Mouse (Mus musculus) kidney, adult 8-10 months (tissue): ENCODE data around the gene Sp2.

ENCODE experiments used
- DNase-seq, 2 experiments: peaks; one replicate each; pipeline ENCODE4 v3.0.0; 2022

The Sp2 gene

DNA sequence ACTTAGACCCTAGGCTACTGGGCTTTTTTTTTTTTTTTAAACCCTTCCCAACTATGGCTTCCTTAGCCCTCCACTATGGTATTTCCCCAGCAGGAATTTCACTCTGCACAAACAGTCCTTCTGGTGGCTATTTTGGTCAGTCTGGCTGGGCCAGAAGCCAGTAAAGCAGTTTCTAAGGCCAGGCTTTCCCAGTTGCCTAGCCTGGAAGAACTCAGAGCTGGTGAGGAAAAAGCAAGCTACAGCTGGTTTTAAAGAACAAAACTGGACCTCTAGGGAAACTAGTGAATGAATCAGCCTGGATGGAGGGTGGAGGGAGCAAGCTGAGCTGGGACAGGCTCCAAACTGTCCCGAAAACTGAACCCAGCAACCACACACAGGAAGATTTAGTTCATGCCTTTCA is 13.0 kb downstream of the Sp2 start:
- DNase-seq: peak; percentile 64 to 74

GRCm38 (mm10) chr11:96969280-96969722 is 13.5 kb downstream of the Sp2 start:
- no peak for DNase-seq

DNA sequence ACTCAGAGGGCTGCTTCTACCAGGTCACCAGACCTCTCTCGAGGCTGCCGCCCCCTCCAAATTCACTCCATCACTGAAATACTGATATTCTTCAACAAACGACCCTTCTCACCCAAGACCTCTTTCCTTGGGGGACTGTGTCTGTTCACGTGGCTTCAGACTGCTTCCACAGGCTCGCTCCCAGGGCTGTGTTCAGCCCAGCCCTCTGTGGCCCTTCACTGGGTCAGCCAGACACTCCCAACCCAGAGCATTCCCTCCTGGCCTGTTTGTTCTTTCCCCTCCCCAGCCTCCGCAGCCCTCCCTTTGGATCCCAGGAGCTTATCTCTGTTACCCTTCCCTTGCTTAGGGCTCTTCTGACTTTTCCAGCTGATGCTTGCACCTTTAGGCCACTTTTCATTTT is 14.3 kb downstream of the Sp2 start:
- DNase-seq: no peak

- DNase-seq: no peak
These were observed 15.1 kb downstream of the Sp2 start for GRCm38 (mm10) chr11:96967544-96968269.

- no peak for DNase-seq
These were observed 15.7 kb downstream of the Sp2 start for GRCm38 (mm10) chr11:96966914-96967543.

DNA sequence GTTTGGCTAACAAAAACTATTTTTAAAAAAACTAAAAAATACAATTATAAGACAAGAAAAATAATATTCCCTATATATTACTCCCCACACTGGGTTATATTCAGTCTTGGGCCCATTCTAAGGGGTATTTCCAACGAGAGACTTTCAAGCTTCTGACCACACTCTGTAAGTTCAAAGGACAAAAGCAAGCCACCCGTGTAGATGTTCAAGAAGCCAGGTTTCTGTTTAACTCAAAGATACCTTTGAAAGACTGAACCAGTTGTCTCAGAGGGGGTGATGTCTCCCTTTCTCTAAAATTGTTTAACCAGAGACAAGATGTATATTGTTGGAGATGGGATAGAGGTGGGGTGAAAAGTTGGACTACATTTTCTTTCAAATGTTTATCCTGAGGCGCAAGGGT is 16.6 kb downstream of the Sp2 start:
- DNase-seq: no peak

DNA sequence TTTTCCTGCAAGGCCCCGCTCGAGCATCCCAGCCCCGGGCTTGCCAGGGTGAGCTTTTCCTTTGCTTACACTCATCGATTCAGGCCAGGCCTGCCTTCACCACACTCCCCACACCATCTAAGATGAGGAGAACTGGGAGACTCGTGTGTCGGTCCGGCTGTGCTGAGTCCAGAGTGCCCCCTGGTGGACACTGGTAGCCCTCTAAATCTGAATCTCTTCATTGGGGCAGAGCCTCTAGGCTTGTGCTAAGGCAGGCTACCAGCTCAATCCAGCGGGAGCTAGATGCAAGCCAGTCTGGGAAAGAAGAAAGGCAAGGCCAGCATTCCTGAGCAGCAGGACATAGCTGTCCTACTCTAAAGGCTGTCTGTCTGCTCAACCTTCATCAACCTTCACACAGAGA is 19.2 kb downstream of the Sp2 start:
- peak; percentile 94 to 97 for DNase-seq

DNA sequence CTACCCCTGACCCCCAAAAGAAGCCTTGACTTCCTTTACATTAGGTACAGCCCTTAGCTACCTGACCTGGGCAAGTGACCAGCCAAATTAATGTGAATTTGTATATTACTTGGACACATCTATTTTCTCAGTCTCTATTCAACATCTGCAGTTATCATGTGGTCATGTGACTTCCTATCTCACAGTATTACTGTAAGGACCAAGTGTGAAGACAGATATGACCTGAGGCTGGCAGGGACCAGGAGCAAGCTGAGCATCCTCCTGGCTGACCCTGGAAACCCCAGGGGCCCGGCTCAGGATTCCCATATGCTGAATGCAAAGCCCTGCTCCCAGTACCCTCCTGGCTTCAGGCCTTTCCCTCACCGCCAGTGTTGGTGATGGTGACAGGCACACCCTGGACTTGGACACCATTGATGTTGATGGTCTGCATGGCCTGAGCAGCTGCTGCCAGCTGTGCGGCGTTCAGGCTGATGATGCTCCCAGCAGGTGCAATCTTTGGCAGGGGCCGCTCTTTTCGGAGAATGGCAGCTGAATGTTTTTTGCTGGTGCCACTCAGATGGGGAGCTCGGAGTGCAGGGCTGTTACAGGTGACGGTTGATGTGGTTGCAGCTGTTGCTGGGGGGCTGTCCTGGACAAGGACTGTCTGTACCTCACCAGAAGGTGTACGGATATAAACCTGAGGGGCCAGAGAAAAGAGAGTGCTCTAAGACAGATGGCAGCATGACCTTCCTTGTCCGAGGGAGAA is 25.5 kb downstream of the Sp2 start:
- DNase-seq: no peak

DNA sequence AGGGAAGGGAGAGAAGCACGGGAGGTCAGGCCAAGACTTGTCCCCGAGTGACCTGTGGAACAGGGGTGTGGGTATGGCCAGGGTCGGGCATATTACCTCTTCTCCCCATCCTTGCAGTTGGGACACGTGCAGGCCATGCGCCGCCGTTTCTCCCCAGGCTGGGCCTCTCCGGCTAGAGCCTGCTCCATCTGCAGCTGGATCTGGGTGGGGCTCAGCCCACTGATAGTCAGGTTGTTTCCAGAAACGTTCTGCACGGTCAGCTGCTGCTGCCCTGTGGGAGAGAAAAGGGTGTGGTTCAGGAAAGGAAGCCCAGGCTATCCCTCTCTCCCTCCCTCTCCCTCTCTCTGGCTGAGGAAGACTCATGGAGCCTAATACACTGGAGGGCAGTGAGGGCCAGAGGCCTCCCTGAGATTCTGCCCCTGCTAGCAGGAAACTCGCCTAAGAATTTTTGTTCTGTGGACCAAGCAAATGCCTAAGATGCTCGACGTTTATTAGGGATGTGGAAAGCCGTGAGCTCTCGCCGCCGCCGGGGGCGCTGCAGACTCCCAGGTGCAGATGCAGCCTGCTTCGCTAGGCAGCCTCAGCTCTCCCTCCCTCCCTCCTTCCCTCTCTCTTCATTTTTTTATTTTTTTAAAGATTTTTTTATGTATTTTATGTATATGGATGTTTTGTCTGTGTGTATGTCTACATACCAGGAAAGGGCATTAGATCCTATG is 26.6 kb downstream of the Sp2 start:
- no peak for DNase-seq

GRCm38 (mm10) chr11:96955094-96955493 is 27.7 kb downstream of the Sp2 start:
- no peak for DNase-seq

DNA sequence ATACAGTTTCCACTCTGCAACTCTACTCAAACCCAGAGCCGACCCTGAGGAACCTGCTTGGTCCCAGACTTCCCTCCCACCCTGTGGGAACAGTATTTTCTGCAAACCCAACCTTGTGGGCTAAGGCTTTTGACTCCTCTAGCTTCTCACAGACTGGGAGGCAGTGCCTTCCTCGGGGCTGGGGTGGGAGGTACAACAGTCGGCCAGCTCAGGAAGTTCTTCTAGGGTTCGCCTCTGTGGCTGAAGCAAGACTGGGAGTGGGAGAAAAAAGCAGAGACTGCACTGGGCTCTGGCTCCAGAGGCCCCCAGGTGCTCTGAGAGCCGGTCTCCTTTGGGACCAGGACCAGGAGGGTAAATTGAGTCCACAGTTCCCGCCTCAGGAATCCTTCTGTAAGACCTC is 29.9 kb downstream of the Sp2 start:
- DNase-seq: no peak

DNA sequence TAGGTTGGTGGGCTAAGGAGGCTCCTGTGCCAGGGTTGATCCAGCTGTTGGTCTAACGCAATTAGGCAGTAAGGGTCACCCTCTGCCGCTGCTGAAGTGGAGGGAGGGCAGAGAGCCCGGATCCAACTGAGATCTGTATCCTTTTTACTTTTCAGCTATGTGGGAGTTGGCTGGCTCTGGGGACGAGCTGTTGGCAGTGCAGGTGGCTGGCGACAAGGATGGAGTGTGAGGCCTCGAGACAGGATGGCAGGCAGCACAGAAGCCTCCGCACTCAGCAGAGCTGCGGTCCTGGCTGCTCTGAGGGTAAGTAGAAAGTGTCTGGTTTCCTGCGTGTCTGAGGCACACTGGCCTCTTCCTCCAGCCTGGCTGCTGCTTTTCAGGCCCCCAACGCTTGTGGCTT is 30.3 kb downstream of the Sp2 start:
- no peak for DNase-seq

GRCm38 (mm10) chr11:96950767-96951166 is 32.0 kb downstream of the Sp2 start:
- no peak for DNase-seq

DNA sequence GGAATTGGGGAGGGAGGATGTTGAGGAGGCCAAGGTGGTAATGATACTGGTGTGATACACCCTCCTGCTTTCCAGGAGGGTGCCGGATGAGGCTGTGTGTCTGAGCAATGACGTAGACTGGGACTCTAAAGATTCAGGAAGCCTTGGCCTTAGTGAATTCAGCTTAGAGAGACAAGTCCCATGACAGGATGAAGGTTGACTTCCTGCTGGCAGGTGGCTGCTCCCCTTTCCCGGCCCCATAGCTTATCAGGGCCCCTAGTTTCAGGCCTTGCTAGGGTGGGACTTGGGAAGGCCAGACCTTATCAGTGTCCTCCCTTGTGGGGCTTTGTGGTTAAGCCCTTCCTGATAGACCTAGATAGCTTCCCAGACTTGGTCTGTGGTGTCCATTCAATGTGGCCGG is 34.9 kb downstream of the Sp2 start:
- no peak for DNase-seq

DNA sequence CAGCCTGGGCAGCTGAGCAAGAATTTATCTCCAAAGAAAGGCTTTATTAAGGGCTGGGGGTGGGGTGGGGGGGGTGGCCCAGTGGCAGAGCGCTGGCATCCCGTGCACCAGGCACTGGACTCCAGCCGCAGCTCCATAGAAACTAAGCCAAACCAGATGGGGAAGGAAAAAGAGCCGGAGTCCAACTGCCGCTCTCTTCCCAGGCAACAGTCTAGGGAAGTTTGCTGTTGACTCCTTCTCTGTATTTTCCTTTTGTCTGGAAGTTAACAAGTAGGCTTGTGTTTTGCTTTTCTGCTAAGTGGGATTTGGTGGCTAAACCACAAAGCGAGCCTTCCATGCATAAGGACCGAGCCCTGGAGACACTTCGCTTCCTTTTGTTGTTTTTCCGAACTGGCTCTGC is 36.3 kb downstream of the Sp2 start:
- no peak for DNase-seq

DNA sequence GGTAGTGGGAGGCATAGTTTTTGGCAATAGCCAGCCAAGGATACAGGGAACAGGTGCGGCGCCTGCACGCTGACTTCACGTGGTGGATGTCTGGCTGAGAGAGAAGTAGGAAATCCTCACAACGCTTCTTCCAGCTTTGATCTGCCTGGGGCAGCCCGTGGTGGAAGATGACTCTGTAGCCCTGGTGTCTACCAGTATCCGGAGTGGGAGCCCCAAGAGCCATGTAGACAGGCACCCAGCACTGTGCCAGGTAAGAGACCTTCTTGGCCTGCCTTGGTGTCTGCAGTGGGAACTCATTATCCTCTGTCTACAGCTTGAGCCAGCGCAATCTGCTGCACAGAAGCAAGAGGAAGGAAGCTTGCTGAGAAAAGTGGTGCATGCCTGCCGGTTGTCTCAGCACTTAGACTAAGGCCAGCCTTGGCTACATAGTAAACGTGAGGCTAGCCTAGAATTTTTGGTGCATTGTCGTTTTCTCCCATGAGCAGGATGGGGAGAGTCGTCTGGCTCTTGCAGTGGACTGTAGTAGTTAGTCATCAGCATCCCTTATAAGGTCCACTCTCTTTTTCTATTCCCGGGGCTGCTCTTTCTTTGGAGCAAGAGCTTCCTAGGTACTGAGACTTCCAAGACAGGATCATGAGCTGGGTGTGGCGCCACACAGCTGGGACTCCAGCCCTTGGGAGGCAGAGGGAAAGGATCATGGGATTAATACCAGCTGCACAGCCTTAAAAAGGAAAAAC is 37.7 kb downstream of the Sp2 start:
- DNase-seq: no peak

DNA sequence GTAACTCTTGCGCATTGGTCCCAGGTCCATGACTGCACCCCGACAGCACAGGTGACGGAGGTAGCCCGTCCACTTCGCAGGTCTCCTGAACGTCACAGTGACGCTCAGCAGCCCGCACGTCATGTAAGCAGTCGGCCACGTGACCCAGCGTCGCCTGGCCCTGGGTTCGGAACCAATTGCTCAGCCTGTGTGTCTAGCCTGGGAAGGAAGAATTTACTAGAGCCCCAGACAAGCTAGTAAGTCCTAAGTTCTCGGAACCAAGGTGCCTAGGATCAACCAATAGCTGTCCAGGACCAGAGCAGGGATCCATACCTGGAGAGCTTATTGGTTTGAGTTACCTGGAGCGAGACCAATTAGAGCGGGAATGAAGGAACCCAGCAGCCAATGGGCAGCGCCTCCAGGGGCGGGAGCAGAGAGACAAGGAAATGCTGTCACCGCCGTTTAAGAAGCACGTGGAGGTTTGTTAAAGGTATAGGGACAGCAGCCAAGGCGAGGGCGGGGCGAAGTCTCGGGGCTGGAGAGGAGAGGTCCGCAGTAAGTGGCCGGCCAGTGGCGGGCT is 38.9 kb downstream of the Sp2 start, which contains the start of gene Pnpo:
Gene Pnpo (minus strand): TSS at position 241 of the 559 bp plus-strand sequence.
- peak; percentile 96 to 98 for DNase-seq

GRCm38 (mm10) chr11:96941989-96942590 is 40.7 kb downstream of the Sp2 start:
- no peak for DNase-seq

GRCm38 (mm10) chr11:96940578-96941465 is 41.9 kb downstream of the Sp2 start:
- no peak for DNase-seq

DNA sequence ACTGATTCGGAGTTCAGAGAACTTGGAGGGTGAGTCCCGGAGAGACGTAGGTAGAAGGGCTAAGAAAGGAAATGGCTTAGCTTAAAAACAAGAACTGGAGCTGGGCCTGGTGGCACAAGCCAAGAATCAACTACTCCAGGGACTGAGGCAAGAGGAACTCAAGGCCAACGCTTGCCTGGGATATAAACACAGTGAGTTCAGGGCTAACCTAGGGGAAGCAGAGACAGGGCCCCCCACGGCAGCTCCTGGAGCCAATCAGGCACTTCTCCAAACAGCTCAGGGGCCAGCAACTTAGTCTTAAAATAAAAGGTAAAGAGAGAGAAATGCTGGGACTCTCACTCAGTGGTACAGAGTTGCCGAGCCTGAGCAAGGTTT is 44.3 kb downstream of the Sp2 start:
- no peak for DNase-seq
